Mouse (Mus musculus) neural tube, embryonic 11.5 days (tissue): ENCODE measurements around the gene Bod1. TPM values are rescaled to one million over a fixed set of nuclear protein-coding genes. Genes with fewer than 3 reads are reported as not detected.

Experiments used
- ATAC-seq: fragments of 200-750 bp; cut with Nextera tagmentation; 2 replicates; pipeline ENCODE4 v1.8.0; 2017; ENCODE audit warnings: moderate number of reproducible peaks, mild to moderate bottlenecking, moderate TSS enrichment, moderate library complexity; ENCODE audit not compliant: insufficient read depth, low FRiP score, low TSS enrichment
- DNase-seq: peaks from one replicate; pipeline ENCODE4 v3.0.0-alpha.2; 2015; ENCODE audit warnings: low spot score
- H3K27ac ChIP-seq: fragments of 300-500 bp; sonication (generic); 2 replicates; pipeline ENCODE4 v1.5.1; 2014; ENCODE audit warnings: low read depth, mild to moderate bottlenecking, low read length
- H3K27me3 ChIP-seq: fragments of 300-500 bp; sonication (generic); 2 replicates; pipeline ENCODE4 v1.6.1; 2014; ENCODE audit warnings: mild to moderate bottlenecking, low read length, mixed read lengths; ENCODE audit not compliant: control insufficient read depth, insufficient read depth
- H3K36me3 ChIP-seq: fragments of 300-500 bp; sonication (generic); 2 replicates; pipeline ENCODE4 v1.6.1; 2014; ENCODE audit warnings: mild to moderate bottlenecking, low read length, moderate library complexity, mixed read lengths; ENCODE audit not compliant: control insufficient read depth, insufficient read depth
- H3K4me1 ChIP-seq: fragments of 300-500 bp; sonication (generic); 2 replicates; pipeline ENCODE4 v1.6.1; 2014; ENCODE audit warnings: low read length, mixed read lengths; ENCODE audit not compliant: control insufficient read depth, insufficient read depth
- H3K4me2 ChIP-seq: fragments of 300-500 bp; sonication (generic); 2 replicates; pipeline ENCODE4 v1.6.1; 2014; ENCODE audit warnings: low read depth, mild to moderate bottlenecking, moderate library complexity
- H3K4me3 ChIP-seq: fragments of 300-500 bp; sonication (generic); 2 replicates; pipeline ENCODE4 v1.5.1; 2014; ENCODE audit warnings: low read depth, low read length
- H3K9ac ChIP-seq: fragments of 300-500 bp; sonication (generic); 2 replicates; pipeline ENCODE4 v1.6.1; 2014; ENCODE audit warnings: mild to moderate bottlenecking, low read length
- H3K9me3 ChIP-seq: fragments of 300-500 bp; sonication (generic); 2 replicates; pipeline ENCODE4 v1.6.1; 2016; ENCODE audit warnings: low read length; ENCODE audit not compliant: control insufficient read depth
- WGBS: fragments of 180-500 bp; shearing (Covaris S2); extraction: QIAGEN DNeasy Blood & Tissue Kit; methylation state at CpG from one replicate; pipeline ENCODE4 v1.1.7; 2014; 5-methylcytosine and 5-hydroxymethylcytosine counted together
- polyA plus RNA-seq: library from polyadenylated mRNA; unstranded; fragments of >200 nt; fragmentation: Nextera tagmentation; extraction: Ambion mirVana; gene quantifications from 2 replicates; pipeline ENCODE4 v1.2.1, GENCODE M21; 2014

Bod1 gene
- polyA plus RNA-seq, 1 experiment from 2014 or later = 162 TPM

- ATAC-seq (no peak), DNase-seq (no peak)
- H3K27ac ChIP-seq = no peak overlapping the region
- no peaks in the 10 kb centered on the region for H3K36me3 ChIP-seq
- no peak overlapping the region for H3K9ac ChIP-seq
- no peak overlapping the region for H3K4me3 ChIP-seq
- 90% methylated on average over 3 of the region's 3 CpGs for WGBS
- peaks cover 2% of the 10 kb centered on the region; the same call in 1 of the 2 replicates for H3K4me1 ChIP-seq
- H3K9me3 ChIP-seq = no peaks in the 10 kb centered on the region
- no peaks in the 10 kb centered on the region for H3K27me3 ChIP-seq
- no peak overlapping the region for H3K4me2 ChIP-seq
Measured at GRCm38 (mm10) chr11:31676661-31677252, 5.1 kb upstream of the Bod1 start.

- no peak overlapping the region for H3K4me3 ChIP-seq
- DNase-seq (peak; percentile 52), ATAC-seq (no peak)
- no peak overlapping the region for H3K27ac ChIP-seq
- no peaks in the 10 kb centered on the region for H3K36me3 ChIP-seq
- WGBS = 54% methylated on average over 2 of the region's 2 CpGs
- no peak overlapping the region for H3K4me2 ChIP-seq
- H3K9me3 ChIP-seq = no peaks in the 10 kb centered on the region
- H3K9ac ChIP-seq = no peak overlapping the region
- H3K4me1 ChIP-seq = peaks cover 6% of the 10 kb centered on the region
- H3K27me3 ChIP-seq = no peaks in the 10 kb centered on the region
Measured at GRCm38 (mm10) chr11:31675430-31675829, 3.7 kb upstream of the Bod1 start.

GRCm38 (mm10) chr11:31672170-31672563 is 482 bp upstream of the Bod1 start:
- peak; percentile 65 for ATAC-seq
- DNase-seq = no peak
- Histone ChIP-seq H3K27ac (no peak overlapping the region), H3K27me3 (no peaks in the 10 kb centered on the region), H3K4me2 (peak overlapping the region; percentile 67), H3K36me3 (peaks cover 3% of the 10 kb centered on the region; the same call in 1 of the 2 replicates), H3K9me3 (no peaks in the 10 kb centered on the region), H3K4me3 (peak overlapping the region; percentile 90), H3K4me1 (peaks cover 8% of the 10 kb centered on the region), H3K9ac (peak overlapping the region; percentile 92)
- WGBS = 13% methylated on average over 9 of the region's 9 CpGs

- no peak for ATAC-seq
- no peak overlapping the region for H3K9ac ChIP-seq
Measured at GRCm38 (mm10) chr11:31670468-31670921, 1.2 kb downstream of the Bod1 start.

GRCm38 (mm10) chr11:31669172-31669869 is 2.4 kb downstream of the Bod1 start:
- 94% methylated on average over 9 of the region's 9 CpGs for WGBS
- no peak overlapping the region for H3K4me2 ChIP-seq
- no peaks in the 10 kb centered on the region for H3K27me3 ChIP-seq
- H3K4me1 ChIP-seq = peaks cover 8% of the 10 kb centered on the region
- peaks cover 7% of the 10 kb centered on the region for H3K36me3 ChIP-seq
- no peaks in the 10 kb centered on the region for H3K9me3 ChIP-seq
- ATAC-seq = no peak
- H3K4me3 ChIP-seq = no peak overlapping the region
- H3K9ac ChIP-seq = no peak overlapping the region
- no peak for DNase-seq
- no peak overlapping the region for H3K27ac ChIP-seq

More at GRCm38 (mm10) chr11:31670468-31670921, 1.2 kb downstream of the Bod1 start:
- Histone ChIP-seq H3K4me3 (peak overlapping the region; percentile 90; the same call in 1 of the 2 replicates), H3K4me1 (peaks cover 8% of the 10 kb centered on the region), H3K9me3 (no peaks in the 10 kb centered on the region), H3K27ac (no peak overlapping the region), H3K4me2 (peak overlapping the region; percentile 44), H3K27me3 (no peaks in the 10 kb centered on the region), H3K36me3 (peaks cover 3% of the 10 kb centered on the region)
- WGBS = 76% methylated on average over 5 of the region's 5 CpGs
- DNase-seq = no peak

- no peaks in the 10 kb centered on the region for H3K4me1 ChIP-seq
- H3K36me3 ChIP-seq = peaks cover 13% of the 10 kb centered on the region
- DNase-seq (no peak), ATAC-seq (no peak)
- H3K4me3 ChIP-seq = no peak overlapping the region
- 82% methylated on average over 2 of the region's 2 CpGs for WGBS
- H3K4me2 ChIP-seq = no peak overlapping the region
- H3K9me3 ChIP-seq = no peaks in the 10 kb centered on the region
- no peak overlapping the region for H3K27ac ChIP-seq
- no peaks in the 10 kb centered on the region for H3K27me3 ChIP-seq
- no peak overlapping the region for H3K9ac ChIP-seq
Measured at GRCm38 (mm10) chr11:31664186-31664585, 7.5 kb downstream of the Bod1 start.

GRCm38 (mm10) chr11:31663501-31663900 is 8.2 kb downstream of the Bod1 start:
- Histone ChIP-seq H3K9me3 (no peaks in the 10 kb centered on the region), H3K4me2 (no peak overlapping the region), H3K9ac (no peak overlapping the region), H3K27ac (no peak overlapping the region), H3K36me3 (peaks cover 10% of the 10 kb centered on the region), H3K4me1 (no peaks in the 10 kb centered on the region), H3K4me3 (no peak overlapping the region), H3K27me3 (no peaks in the 10 kb centered on the region)
- ATAC-seq (no peak), DNase-seq (no peak)
- 94% methylated on average over 4 of the region's 4 CpGs for WGBS

GRCm38 (mm10) chr11:31662872-31663446 is 8.7 kb downstream of the Bod1 start:
- Histone ChIP-seq H3K4me2 (no peak overlapping the region), H3K36me3 (peaks cover 10% of the 10 kb centered on the region), H3K9me3 (no peaks in the 10 kb centered on the region), H3K27me3 (no peaks in the 10 kb centered on the region), H3K4me1 (no peaks in the 10 kb centered on the region), H3K9ac (no peak overlapping the region), H3K4me3 (no peak overlapping the region), H3K27ac (no peak overlapping the region)
- WGBS = 83% methylated on average over 5 of the region's 5 CpGs
- ATAC-seq (no peak), DNase-seq (no peak)
